ENCODE assay signal across 11 mouse cellular contexts in the genomic region with DNA sequence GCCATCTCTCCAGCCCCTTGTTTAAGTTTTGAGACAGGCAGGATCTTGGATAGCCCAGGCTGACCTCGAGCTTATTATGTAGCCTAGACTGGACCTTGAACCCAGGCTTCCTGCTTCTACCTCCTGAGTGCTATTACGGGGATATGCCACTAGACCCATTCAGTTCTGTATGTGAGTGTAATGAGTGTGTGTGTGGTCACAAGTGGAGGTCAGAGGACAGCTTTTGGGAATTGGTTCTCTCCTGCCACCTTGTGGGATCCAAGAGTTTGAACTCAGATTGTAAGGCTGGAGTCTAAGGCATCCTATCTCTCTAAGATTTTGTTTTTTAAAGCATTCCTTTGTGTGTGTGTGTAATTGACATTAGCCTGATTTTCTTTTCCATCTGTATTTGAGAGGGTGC. TPM values are rescaled to one million over a fixed set of nuclear protein-coding genes. Genes with fewer than 3 reads are reported as not detected.
DNase-seq lines count a peak whose midpoint lies in the region; ATAC-seq and TF ChIP-seq lines count a peak whose summit lies in the region.
"Had no signal": no experiment of that assay in that cellular context is flagged by ENCODE, and none has a peak within 500 bp of the region (broad histone marks: within the 10 kb centered on the region; RNA-seq: fewer than 3 reads in every experiment).

No protein-coding gene starts in this region.

- peaks cover 12% of the 10 kb centered on the region for H3K4me1 ChIP-seq in cerebellum, adult 2 months (ENCODE audit: control insufficient read depth, insufficient read depth, low read length)
- peaks cover 62% of the 10 kb centered on the region for H3K4me1 ChIP-seq in embryonic facial prominence, embryonic 10.5 days
- peaks cover 32% of the 10 kb centered on the region for H3K4me1 ChIP-seq in neural tube, embryonic 15.5 days

- H3K9me3 ChIP-seq in embryonic facial prominence, embryonic 10.5 days, result no peaks in the 10 kb centered on the region
- H3K9me3 ChIP-seq in neural tube, embryonic 15.5 days (replicated peaks), result no peaks in the 10 kb centered on the region

- TF ChIP-seq POLR2A in cerebellum, adult 2 months (IDR thresholded peaks at IDR 0.05; ENCODE audit: borderline replicate concordance, insufficient read depth, low read length), result no peak

- peak; percentile 44; the same call in 1 of the 2 replicates for TF ChIP-seq CTCF in cerebellum, adult 2 months (IDR thresholded peaks at IDR 0.05; ENCODE audit: borderline replicate concordance, insufficient read depth, low read depth, low read length)

- intact Hi-C loops in left cerebral cortex, postnatal 4 days (cut with DNase I), result loop anchor here (5.0 to 10.0 kb wide), 3 partner anchors 71 to 281 kb away; a partner anchor contains a TSS
- intact Hi-C loops in left cerebral cortex, postnatal 36 days (cut with DNase I), result loop anchor here (5.0 kb wide), 3 partner anchors 131 to 276 kb away; a partner anchor contains a TSS

- 66% methylated on average over 2 of the region's 2 CpGs for WGBS in cerebellum, adult 2 months
- 49% methylated on average over 2 of the region's 2 CpGs for WGBS in embryonic facial prominence, embryonic 10.5 days
- 42% methylated on average over 2 of the region's 2 CpGs for WGBS in neural tube, embryonic 15.5 days

- no peak overlapping the region for H3K4me2 ChIP-seq in neural tube, embryonic 15.5 days

- H3K4me3 ChIP-seq in cerebellum, adult 2 months (replicated peaks; ENCODE audit: insufficient read depth, low read depth, low read length), result no peak overlapping the region
- H3K4me3 ChIP-seq in embryonic facial prominence, embryonic 10.5 days, result no peak overlapping the region
- no peak overlapping the region for H3K4me3 ChIP-seq in neural tube, embryonic 15.5 days (replicated peaks)

- no peaks in the 10 kb centered on the region for H3K27me3 ChIP-seq in cerebellum, adult 2 months (ENCODE audit: control insufficient read depth, insufficient read depth, low read length)
- no peaks in the 10 kb centered on the region for H3K27me3 ChIP-seq in embryonic facial prominence, embryonic 10.5 days (replicated peaks; ENCODE audit: low read depth, poor library complexity, severe bottlenecking)
- H3K27me3 ChIP-seq in neural tube, embryonic 15.5 days (replicated peaks), result no peaks in the 10 kb centered on the region

- no peak overlapping the region for H3K27ac ChIP-seq in cerebellum, adult 2 months (ENCODE audit: insufficient read depth, low read length)
- no peak overlapping the region for H3K27ac ChIP-seq in embryonic facial prominence, embryonic 10.5 days (replicated peaks)
- no peak overlapping the region for H3K27ac ChIP-seq in neural tube, embryonic 15.5 days (replicated peaks)
- H3K27ac ChIP-seq: macrophage had no signal

- 0 out of 2 replicates have a peak overlapping the region, but pooled peaks have one; percentile 14 for H3K9ac ChIP-seq in neural tube, embryonic 15.5 days (replicated peaks)

- ATAC-seq in neural tube, embryonic 15.5 days (ENCODE audit: low FRiP score), result no peak
- ATAC-seq: CD4-positive, CD25-positive, alpha-beta regulatory T cell, adult 4 months had no signal

- no peak for DNase-seq in cerebellum, adult 2 months
- no peak for DNase-seq in cerebellum, adult 11 months
- DNase-seq in left cerebral cortex, postnatal 4 days, result peak; percentile 28
- DNase-seq in left cerebral cortex, postnatal 36 days (ENCODE audit: low spot score in 2 of 2), result no peak
- peak; percentile 32 for DNase-seq in embryonic facial prominence, embryonic 10.5 days (ENCODE audit: low spot score)
- DNase-seq in ovary, postnatal 10 days (ENCODE audit: low spot score), result no peak
- DNase-seq in urinary bladder, postnatal 25 days (ENCODE audit: low spot score), result no peak
- DNase-seq: cerebellum, adult 11-12 months had no signal

- H3K36me3 ChIP-seq in embryonic facial prominence, embryonic 10.5 days (replicated peaks), result no peaks in the 10 kb centered on the region
- H3K36me3 ChIP-seq in neural tube, embryonic 15.5 days, result no peaks in the 10 kb centered on the region

RNA-seq across cellular contexts. Expression of a gene that starts 2.0 kb away (rescaled TPM):
- 22.6 and 32.9 TPM in 2 replicates for polyA plus RNA-seq in cerebellum, adult 2 months (2012; rRNA removed)
- 10 to 100 TPM; 28.0 to 36.5 TPM for total RNA-seq in left cerebral cortex, postnatal 4 days (2021)
- total RNA-seq in left cerebral cortex, postnatal 36 days (2021), result 10 to 100 TPM; 25.9 to 29.8 TPM
- polyA plus RNA-seq in embryonic facial prominence, embryonic 10.5 days (2016; fragmentation: Nextera tagmentation; extraction: Ambion mirVana), result 18.9 and 24.5 TPM in 2 replicates
- polyA plus RNA-seq in neural tube, embryonic 15.5 days (2015; fragmentation: Nextera tagmentation; extraction: Ambion mirVana), result 34.0 and 42.0 TPM in 2 replicates

Comparison
In these comparisons a context has a peak if more than half of its experiments do, and no peak if none do; other contexts are left out.
1. DNase-seq: peak in left cerebral cortex, postnatal 4 days (single experiment) and embryonic facial prominence, embryonic 10.5 days (single experiment); none in cerebellum, adult 2 months (0 of 2), cerebellum, adult 11 months (single experiment), left cerebral cortex, postnatal 36 days (0 of 2), ovary, postnatal 10 days (single experiment) and urinary bladder, postnatal 25 days (single experiment).